Mouse (Mus musculus): Measurements from ENCODE around the gene Slc12a8. TPM values are rescaled to one million over a fixed set of nuclear protein-coding genes. Genes with fewer than 3 reads are reported as not detected.

Slc12a8 gene
- polyA plus RNA-seq, 1 experiment = 7.7 TPM

DNA sequence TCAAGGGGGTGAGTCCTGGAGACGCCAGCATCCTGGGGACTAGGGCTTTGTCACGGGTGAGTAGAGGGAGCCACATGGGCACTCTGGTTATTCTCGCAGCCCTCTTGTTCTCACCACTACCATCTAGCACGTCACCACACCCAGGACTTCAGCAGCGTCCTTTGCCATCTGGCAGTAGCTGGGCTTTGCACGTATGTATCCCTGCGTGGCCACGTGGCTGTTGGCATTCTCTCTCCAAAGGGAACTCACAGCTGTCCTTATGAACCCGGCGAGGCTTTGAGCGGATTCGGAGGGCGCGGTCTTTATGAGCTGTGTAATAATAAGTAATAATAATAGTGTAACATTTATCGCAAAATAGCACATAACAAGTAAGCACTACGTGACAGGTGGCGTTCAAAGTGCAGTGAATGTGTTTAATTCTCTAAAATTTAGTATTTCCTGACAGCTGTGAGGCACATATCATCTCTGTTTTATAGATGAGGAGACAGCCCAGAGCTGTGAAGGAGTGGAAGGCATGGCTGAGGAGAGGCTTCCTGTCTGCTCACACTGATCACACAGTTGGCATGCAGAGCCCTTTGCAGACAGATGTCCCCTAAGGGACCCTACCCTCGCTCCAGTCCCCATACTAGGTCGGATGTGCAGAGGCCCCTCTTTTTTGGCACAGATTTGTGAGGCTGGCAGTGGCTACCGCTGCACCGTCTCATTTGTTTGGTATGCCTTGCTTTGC is 20.5 kb downstream of the Slc12a8 start:
- no peak for DNase-seq (ENCODE audit: low spot score)

DNA sequence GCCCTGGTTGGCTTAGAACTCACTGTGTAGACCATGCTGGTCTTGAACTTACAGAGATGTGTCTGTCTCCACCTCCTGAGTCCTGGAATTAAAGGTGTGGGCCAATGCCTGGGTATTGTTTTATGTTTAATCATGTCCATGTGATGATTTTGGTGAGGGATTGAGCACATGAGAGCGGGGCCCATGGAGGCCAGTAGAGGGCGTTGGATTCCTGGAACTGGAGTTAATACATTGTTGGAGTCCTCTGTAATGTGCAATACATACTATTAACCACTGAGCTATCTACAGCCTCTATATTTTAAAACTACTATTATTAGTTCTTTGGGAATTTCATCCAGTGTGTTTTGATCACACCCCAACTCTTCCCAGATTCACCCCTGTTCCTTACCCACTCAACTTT is 27.2 kb downstream of the Slc12a8 start:
- DNase-seq (ENCODE audit: low spot score) = no peak

DNA sequence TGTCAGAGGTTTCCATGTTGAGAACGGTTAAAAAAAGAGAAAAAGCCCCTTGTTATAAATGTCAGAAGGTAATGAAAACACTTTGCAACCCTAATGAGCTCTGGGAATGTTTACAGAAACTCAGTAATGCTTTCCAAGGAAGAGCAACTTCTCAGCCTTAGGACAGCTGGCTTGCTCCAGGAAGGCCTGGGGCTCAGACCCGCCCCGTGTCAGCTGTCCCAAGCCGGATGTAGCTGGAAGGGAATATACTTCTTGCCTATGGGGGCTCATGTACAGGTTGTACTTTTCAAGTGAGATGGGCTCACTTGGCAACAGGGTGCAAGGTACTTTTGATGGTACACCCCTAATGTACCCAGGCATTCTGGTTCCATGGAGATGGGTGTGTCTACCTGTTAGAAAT is 28.4 kb downstream of the Slc12a8 start:
- DNase-seq (ENCODE audit: low spot score) = no peak

- no peak for DNase-seq (ENCODE audit: low spot score)
These were observed 36.7 kb downstream of the Slc12a8 start for GRCm38 (mm10) chr16:33553689-33554342.

- no peak for DNase-seq (ENCODE audit: low spot score)
These were observed 41.0 kb downstream of the Slc12a8 start for GRCm38 (mm10) chr16:33558121-33558520.

GRCm38 (mm10) chr16:33560281-33560680 is 43.2 kb downstream of the Slc12a8 start:
- peak; percentile 55 for DNase-seq (ENCODE audit: low spot score)

- no peak for DNase-seq (ENCODE audit: low spot score)
These were observed 44.3 kb downstream of the Slc12a8 start for GRCm38 (mm10) chr16:33561308-33562009.

GRCm38 (mm10) chr16:33562874-33563537 is 45.9 kb downstream of the Slc12a8 start:
- DNase-seq (ENCODE audit: low spot score) = no peak

GRCm38 (mm10) chr16:33563538-33564013 is 46.4 kb downstream of the Slc12a8 start:
- no peak for DNase-seq (ENCODE audit: low spot score)

GRCm38 (mm10) chr16:33566467-33566866 is 49.3 kb downstream of the Slc12a8 start:
- DNase-seq (ENCODE audit: low spot score) = no peak

DNA sequence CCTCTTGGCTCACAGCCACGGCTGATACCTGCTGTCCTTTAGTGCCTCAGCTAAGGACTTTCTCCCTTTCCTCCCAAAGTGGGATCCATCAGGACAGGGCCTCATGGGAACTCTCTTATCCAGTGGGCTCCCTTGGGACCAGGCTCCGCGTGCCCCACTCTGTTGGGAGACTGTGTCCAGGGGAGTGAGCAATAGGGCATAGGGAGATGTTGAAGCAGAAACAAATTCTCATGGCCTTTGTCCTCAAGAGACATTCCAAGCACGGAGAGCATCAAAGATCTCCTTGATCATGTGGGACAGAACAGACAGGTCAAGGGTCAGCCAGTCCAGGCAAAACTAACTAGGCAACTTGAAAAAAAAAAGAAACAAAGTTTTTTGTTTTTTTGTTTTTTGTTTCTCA is 50.6 kb downstream of the Slc12a8 start:
- DNase-seq (ENCODE audit: low spot score) = no peak

DNA sequence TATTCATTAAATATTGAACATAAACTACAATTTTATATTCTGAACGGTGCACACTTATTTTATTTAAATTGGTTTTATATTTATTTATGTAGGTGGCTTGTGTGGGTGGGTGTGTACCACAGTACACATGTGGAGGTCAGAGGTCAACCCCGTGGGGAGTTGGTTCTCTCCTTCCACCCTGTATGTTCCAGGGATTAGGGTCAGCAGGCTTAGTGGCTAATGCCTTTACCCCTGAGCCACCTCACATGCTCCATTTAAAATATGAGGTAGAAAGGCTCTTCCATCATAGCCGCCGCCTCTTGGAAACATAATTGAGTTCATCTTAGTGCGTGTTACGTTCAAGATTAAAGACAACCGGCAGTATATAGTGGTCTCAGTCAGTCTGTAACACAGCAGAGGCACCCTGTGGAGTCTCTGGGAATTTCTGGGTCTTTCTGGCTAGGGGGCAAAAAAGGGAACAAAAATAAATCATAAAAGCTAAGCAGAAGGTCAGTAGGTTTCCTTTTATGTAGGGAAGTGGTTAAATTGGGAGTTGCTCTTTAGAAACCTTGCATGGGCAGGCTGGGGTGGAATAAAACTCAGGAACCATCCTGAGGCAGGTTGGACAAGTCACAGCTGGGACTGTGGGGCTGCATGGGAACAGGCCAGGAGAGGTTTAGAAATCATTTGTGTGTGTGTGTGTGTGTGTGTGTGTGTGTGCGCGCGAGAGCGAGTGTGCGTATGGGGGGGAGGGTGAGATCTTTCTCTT is 51.3 kb downstream of the Slc12a8 start:
- no peak for DNase-seq (ENCODE audit: low spot score)

DNA sequence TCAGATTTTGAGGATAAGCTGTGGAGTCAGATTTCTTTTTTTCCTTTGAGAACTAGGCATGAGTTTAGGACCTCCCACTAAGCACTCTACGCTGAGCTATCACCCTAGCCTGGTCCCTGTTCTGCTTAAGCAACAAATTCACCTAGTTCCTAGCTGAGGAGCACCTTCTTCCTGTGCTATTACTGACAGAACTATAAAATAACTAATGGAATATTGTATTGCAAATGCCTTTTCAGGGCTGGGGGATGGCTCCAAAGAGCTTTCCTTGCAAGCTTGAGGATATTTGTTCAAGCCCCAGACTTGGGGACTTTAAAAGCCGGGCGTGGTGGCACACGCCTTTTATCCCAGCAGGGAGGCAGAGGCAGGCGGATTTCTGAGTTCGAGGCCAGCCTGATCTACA is 55.5 kb downstream of the Slc12a8 start:
- DNase-seq (ENCODE audit: low spot score) = no peak

- DNase-seq (ENCODE audit: low spot score) = no peak
These were observed 56.6 kb downstream of the Slc12a8 start for GRCm38 (mm10) chr16:33573703-33574102.

GRCm38 (mm10) chr16:33575728-33576127 is 58.6 kb downstream of the Slc12a8 start:
- no peak for DNase-seq (ENCODE audit: low spot score)

GRCm38 (mm10) chr16:33576271-33577189 is 59.4 kb downstream of the Slc12a8 start:
- no peak for DNase-seq (ENCODE audit: low spot score)

GRCm38 (mm10) chr16:33578462-33578861 is 61.3 kb downstream of the Slc12a8 start:
- DNase-seq (ENCODE audit: low spot score) = no peak

- no peak for DNase-seq (ENCODE audit: low spot score)
These were observed 63.2 kb downstream of the Slc12a8 start for GRCm38 (mm10) chr16:33580331-33580730.

GRCm38 (mm10) chr16:33580736-33581241 is 63.7 kb downstream of the Slc12a8 start:
- DNase-seq (ENCODE audit: low spot score) = no peak

GRCm38 (mm10) chr16:33581661-33582099 is 64.6 kb downstream of the Slc12a8 start:
- DNase-seq (ENCODE audit: low spot score) = no peak

All from urinary bladder, adult 2 months (tissue).